Mouse (Mus musculus) frontal cortex, postnatal 14 days (tissue): Measurements from ENCODE around the gene Snrpg.

Source experiments
- DNase-seq, 2 experiments: peaks; one replicate each; pipeline ENCODE4 v3.0.0; 2022; ENCODE audit warnings: low spot score in 2 of 2

Gene Snrpg

GRCm38 (mm10) chr6:86398986-86399385 is 27.9 kb downstream of the Snrpg start:
- DNase-seq = no peak

GRCm38 (mm10) chr6:86399995-86400394 is 28.9 kb downstream of the Snrpg start:
- no peak for DNase-seq

GRCm38 (mm10) chr6:86400972-86401371 is 29.9 kb downstream of the Snrpg start:
- DNase-seq = peak; percentile 31 to 40

GRCm38 (mm10) chr6:86402681-86403607 is 31.8 kb downstream of the Snrpg start:
- no peak for DNase-seq

GRCm38 (mm10) chr6:86403728-86404099 is 32.6 kb downstream of the Snrpg start:
- DNase-seq = peak in 1 of 2 experiments; percentile 94

GRCm38 (mm10) chr6:86404100-86404861 is 33.2 kb downstream of the Snrpg start, which contains the start of gene Tia1:
TSS of gene Tia1 (plus strand) at chr6:86404219.
- peak; percentile 96 for DNase-seq

GRCm38 (mm10) chr6:86404996-86405395 is 33.9 kb downstream of the Snrpg start:
- no peak for DNase-seq

GRCm38 (mm10) chr6:86406306-86406705 is 35.2 kb downstream of the Snrpg start:
- DNase-seq = no peak

GRCm38 (mm10) chr6:86418711-86419110 is 47.6 kb downstream of the Snrpg start:
- no peak for DNase-seq

GRCm38 (mm10) chr6:86419239-86419638 is 48.1 kb downstream of the Snrpg start:
- DNase-seq = no peak

GRCm38 (mm10) chr6:86420491-86420890 is 49.4 kb downstream of the Snrpg start:
- no peak for DNase-seq

- DNase-seq = no peak
Measured at GRCm38 (mm10) chr6:86426358-86426757, 55.3 kb downstream of the Snrpg start, which contains the start of gene Gm44790. TSS of gene Gm44790 (plus strand) at chr6:86426658.
